Mouse (Mus musculus): ENCODE measurements around the gene 5430427O19Rik. TPM values are rescaled to one million over a fixed set of nuclear protein-coding genes. Genes with fewer than 3 reads are reported as not detected.
A peak's percentile ranks its signal among the peaks of the same experiment; 100 is the strongest.

5430427O19Rik gene
- polyA plus RNA-seq, 1 experiment: 0.24 TPM

DNA sequence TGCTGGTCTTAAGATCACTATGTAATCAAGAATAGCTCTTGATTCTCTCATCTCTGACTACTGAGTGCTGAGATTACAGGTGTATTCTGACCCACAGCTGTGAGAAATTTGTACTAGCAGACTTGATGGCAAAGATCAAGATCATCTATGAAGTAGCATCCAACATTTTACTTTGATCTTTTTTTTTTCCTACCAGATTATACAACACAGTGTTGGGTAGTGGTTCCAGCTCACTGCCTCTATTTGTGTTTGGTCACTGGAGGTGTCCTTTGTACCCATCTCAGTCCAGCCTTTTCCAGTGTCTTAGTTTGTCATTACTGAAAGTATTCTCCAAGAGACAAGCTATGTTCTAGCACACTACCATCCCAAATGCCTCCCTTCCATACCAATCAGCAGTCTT lies 5.8 kb downstream of the 5430427O19Rik start:
- Histone ChIP-seq H3K4me1 (ENCODE audit: control insufficient read depth, insufficient read depth, low read length) (no peaks in the 10 kb centered on the region; the same call in 1 of the 2 replicates), H3K4me3 (replicated peaks; ENCODE audit: extremely low read depth, low read depth, low read length) (no peak overlapping the region)
- TF ChIP-seq POLR2A (IDR thresholded peaks at IDR 0.05; ENCODE audit: borderline replicate concordance, extremely low read depth, low read depth, low read length) (no peak), CTCF (IDR thresholded peaks at IDR 0.05; ENCODE audit: insufficient read depth, low read length) (no peak)
- DNase-seq: no peak

DNA sequence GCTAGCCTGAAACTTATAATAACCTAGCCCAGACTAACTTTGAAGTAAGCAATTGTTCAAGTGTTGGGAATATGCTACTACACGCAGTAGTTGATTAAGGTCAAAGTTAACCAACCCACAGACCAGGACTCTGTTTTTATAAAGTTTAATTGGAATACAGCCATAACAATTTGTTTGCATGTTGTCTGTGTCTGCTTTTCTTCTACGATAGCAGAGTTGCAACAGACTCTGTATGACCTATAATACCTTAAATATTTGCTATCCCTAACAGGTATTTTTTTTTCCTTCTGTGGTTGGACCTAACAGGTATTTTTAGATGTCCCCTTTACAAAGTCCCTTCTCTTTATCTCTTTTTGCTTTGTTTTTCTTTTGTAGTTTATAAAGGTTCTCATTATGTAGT lies 7.6 kb downstream of the 5430427O19Rik start:
- Histone ChIP-seq H3K4me3 (replicated peaks; ENCODE audit: extremely low read depth, low read depth, low read length) (no peak overlapping the region), H3K4me1 (ENCODE audit: control insufficient read depth, insufficient read depth, low read length) (no peaks in the 10 kb centered on the region; the same call in 1 of the 2 replicates)
- TF ChIP-seq CTCF (IDR thresholded peaks at IDR 0.05; ENCODE audit: insufficient read depth, low read length) (no peak), POLR2A (IDR thresholded peaks at IDR 0.05; ENCODE audit: borderline replicate concordance, extremely low read depth, low read depth, low read length) (no peak)
- no peak for DNase-seq
- 63% methylated on average over 2 of the region's 2 CpGs for WGBS

GRCm38 (mm10) chrX:85878293-85878692 lies 8.1 kb downstream of the 5430427O19Rik start:
- Histone ChIP-seq H3K4me1 (ENCODE audit: control insufficient read depth, insufficient read depth, low read length) (no peaks in the 10 kb centered on the region; the same call in 1 of the 2 replicates), H3K4me3 (replicated peaks; ENCODE audit: extremely low read depth, low read depth, low read length) (no peak overlapping the region)
- DNase-seq: no peak
- no peak for TF ChIP-seq POLR2A (IDR thresholded peaks at IDR 0.05; ENCODE audit: borderline replicate concordance, extremely low read depth, low read depth, low read length)
- TF ChIP-seq CTCF (IDR thresholded peaks at IDR 0.05; ENCODE audit: insufficient read depth, low read length): no peak

GRCm38 (mm10) chrX:85879198-85879977 lies 9.2 kb downstream of the 5430427O19Rik start:
- no peaks in the 10 kb centered on the region; the same call in 1 of the 2 replicates for H3K4me1 ChIP-seq (ENCODE audit: control insufficient read depth, insufficient read depth, low read length)
- WGBS: 56% methylated on average over 7 of the region's 7 CpGs
- no peak overlapping the region for H3K4me3 ChIP-seq (replicated peaks; ENCODE audit: extremely low read depth, low read depth, low read length)
- DNase-seq: peak; percentile 8
- TF ChIP-seq POLR2A (IDR thresholded peaks at IDR 0.05; ENCODE audit: borderline replicate concordance, extremely low read depth, low read depth, low read length) (no peak), CTCF (IDR thresholded peaks at IDR 0.05; ENCODE audit: insufficient read depth, low read length) (no peak)

GRCm38 (mm10) chrX:85886651-85887050 lies 16.5 kb downstream of the 5430427O19Rik start:
- TF ChIP-seq CTCF (IDR thresholded peaks at IDR 0.05; ENCODE audit: insufficient read depth, low read length) (no peak), POLR2A (IDR thresholded peaks at IDR 0.05; ENCODE audit: borderline replicate concordance, extremely low read depth, low read depth, low read length) (no peak)
- no peak overlapping the region for H3K4me3 ChIP-seq (replicated peaks; ENCODE audit: extremely low read depth, low read depth, low read length)
- no peak for DNase-seq
- no peaks in the 10 kb centered on the region for H3K4me1 ChIP-seq (ENCODE audit: control insufficient read depth, insufficient read depth, low read length)
- WGBS: 39% methylated on average over 5 of the region's 5 CpGs

GRCm38 (mm10) chrX:85901195-85901594 lies 31.0 kb downstream of the 5430427O19Rik start:
- H3K4me3 ChIP-seq (replicated peaks; ENCODE audit: extremely low read depth, low read depth, low read length): no peak overlapping the region
- WGBS: 24% methylated on average over 1 of the region's 1 CpGs
- no peak for DNase-seq
- no peaks in the 10 kb centered on the region for H3K4me1 ChIP-seq (ENCODE audit: control insufficient read depth, insufficient read depth, low read length)
- TF ChIP-seq CTCF (IDR thresholded peaks at IDR 0.05; ENCODE audit: insufficient read depth, low read length): no peak
- TF ChIP-seq POLR2A (IDR thresholded peaks at IDR 0.05; ENCODE audit: borderline replicate concordance, extremely low read depth, low read depth, low read length): no peak

DNA sequence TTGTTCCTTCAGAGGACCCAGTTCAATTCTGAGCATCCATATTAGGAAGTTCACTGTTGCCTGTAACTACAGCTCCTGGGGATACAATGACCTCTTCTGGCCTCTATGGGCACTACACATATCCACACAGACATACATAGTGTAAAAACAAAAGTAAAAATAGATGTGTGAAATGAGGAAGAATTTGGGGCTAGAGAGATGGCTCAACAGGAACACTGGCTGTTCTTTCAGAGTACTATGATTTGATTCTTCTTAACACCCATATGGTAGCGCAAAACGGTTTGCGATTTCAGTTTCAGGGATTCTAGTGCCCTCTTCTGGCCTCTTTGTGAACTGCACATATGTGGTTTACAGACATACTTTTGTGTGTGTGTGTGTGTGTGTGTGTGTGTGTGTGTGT lies 48.9 kb downstream of the 5430427O19Rik start:
- 0 out of 2 replicates have a peak, but pooled peaks have one; percentile 5 for TF ChIP-seq CTCF (IDR thresholded peaks at IDR 0.05; ENCODE audit: insufficient read depth, low read length)
- no peak for TF ChIP-seq POLR2A (IDR thresholded peaks at IDR 0.05; ENCODE audit: borderline replicate concordance, extremely low read depth, low read depth, low read length)
- peak overlapping the region; percentile 10 for H3K4me3 ChIP-seq (replicated peaks; ENCODE audit: extremely low read depth, low read depth, low read length)
- H3K4me1 ChIP-seq (ENCODE audit: control insufficient read depth, insufficient read depth, low read length): no peaks in the 10 kb centered on the region
- peak; percentile 12 for DNase-seq
- WGBS: 36% methylated on average over 3 of the region's 3 CpGs

DNA sequence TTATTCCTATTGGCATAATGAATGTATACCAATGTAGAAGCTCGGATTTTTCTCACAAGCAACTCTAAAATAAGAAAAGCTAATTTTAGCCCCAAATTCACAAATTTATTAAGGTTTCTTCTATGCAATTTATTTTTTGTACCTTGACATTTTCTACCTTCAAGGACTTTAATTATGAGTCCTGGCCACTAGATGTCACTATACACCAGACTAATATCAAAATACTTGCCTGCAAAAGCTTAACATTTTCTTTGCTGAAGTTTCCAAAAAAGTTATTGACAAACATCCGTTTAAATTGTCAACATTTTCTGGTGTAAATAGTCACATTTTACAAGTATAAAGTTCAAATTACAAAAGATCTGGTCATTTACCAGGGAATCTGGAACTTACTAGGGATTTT lies 62.8 kb downstream of the 5430427O19Rik start:
- no peak for DNase-seq
- H3K4me1 ChIP-seq (ENCODE audit: control insufficient read depth, insufficient read depth, low read length): no peaks in the 10 kb centered on the region
- WGBS: 2% methylated on average over 2 of the region's 2 CpGs
- H3K4me3 ChIP-seq (replicated peaks; ENCODE audit: extremely low read depth, low read depth, low read length): no peak overlapping the region
- TF ChIP-seq CTCF (IDR thresholded peaks at IDR 0.05; ENCODE audit: insufficient read depth, low read length) (no peak), POLR2A (IDR thresholded peaks at IDR 0.05; ENCODE audit: borderline replicate concordance, extremely low read depth, low read depth, low read length) (no peak)

Other genes with a start within 250 kb of the 5430427O19Rik start
- gene Gk, start 93.5 kb upstream of the 5430427O19Rik start, polyA plus RNA-seq (2012; rRNA removed): 1.3 and 3.9 TPM in 2 replicates
- not detected in 2 replicates for gene Samt3, start 173.8 kb downstream of the 5430427O19Rik start, polyA plus RNA-seq (2012; rRNA removed)